Mouse (Mus musculus): ENCODE results near the gene Slc12a3.

GRCm38 (mm10) chr8:94395851-94396540 lies 67.0 kb downstream of the Slc12a3 start:
- TF ChIP-seq CTCF (IDR thresholded peaks at IDR 0.05; ENCODE audit: control insufficient read depth, insufficient read depth, insufficient read length) (no peak), MAX (IDR thresholded peaks at IDR 0.05) (no peak), USF1 (IDR thresholded peaks at IDR 0.05; ENCODE audit: low read depth) (no peak), FOSL1 (IDR thresholded peaks at IDR 0.05; ENCODE audit: insufficient read depth, low read length, poor library complexity, severe bottlenecking) (no peak), MYOG (IDR thresholded peaks at IDR 0.05; ENCODE audit: control insufficient read depth, extremely low read depth, insufficient read length) (no peak), CEBPB (IDR thresholded peaks at IDR 0.05; ENCODE audit: low read depth) (no peak)

Data from C2C12 (cell line).